Mouse (Mus musculus): Measurements from ENCODE around the gene Ddx28. TPM values are rescaled to one million over a fixed set of nuclear protein-coding genes. Genes with fewer than 3 reads are reported as not detected.
"Not testable (repeated sequence)": the region's sequence is repeated elsewhere in the genome, so short reads cannot be mapped to it uniquely, and the experiment has no call there.

Ddx28 gene
- polyA plus RNA-seq, 1 experiment from 2014 or later: 18.9 TPM

DNA sequence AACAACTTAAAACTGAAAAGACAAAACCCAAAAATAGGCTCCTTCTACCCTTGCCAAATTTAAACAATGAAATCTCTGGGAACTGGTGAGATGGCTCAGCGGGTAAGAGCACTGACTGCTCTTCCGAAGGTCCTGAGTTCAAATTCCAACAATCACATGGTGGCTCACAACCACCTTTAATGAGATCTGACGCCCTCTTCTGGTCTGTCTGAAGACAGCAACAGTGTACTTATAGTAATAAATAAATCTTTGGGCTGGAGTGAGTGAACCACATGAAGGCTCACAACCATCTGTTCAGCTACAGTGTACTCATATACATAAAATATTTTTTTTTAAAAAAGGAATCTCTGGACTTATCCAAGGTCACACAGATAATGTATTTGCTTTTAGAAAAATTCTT is 3.8 kb downstream of the Ddx28 start:
- not testable (repeated sequence) for H3K4me3 ChIP-seq (replicated peaks); H3K27ac ChIP-seq; H3K36me3 ChIP-seq; H3K9me3 ChIP-seq (replicated peaks); H3K9ac ChIP-seq; H3K27me3 ChIP-seq; ATAC-seq (replicated peaks; ENCODE audit: low FRiP score); H3K4me2 ChIP-seq
- H3K4me1 ChIP-seq: peaks cover 19% of the 10 kb centered on the region
- 64% methylated on average over 3 of the region's 3 CpGs for WGBS

DNA sequence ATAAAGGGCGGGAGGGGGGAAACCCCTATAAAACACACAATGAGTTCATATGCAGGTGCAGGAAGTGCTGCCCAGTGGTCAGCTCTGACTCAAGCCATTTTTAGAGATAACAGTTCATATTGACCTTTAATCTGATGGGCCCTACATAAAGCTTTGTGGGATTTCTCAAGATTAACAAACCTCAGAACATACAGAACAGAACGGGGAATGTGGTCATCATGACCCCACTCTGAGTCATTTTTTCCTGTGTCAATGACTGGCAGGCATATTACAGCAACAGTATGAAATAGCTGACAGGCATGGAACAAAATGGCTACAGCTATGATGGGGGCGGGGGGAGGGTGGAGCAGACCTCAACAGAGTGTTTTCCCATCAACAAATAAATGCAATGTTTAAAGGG is 4.5 kb downstream of the Ddx28 start:
- WGBS: 85% methylated on average over 3 of the region's 3 CpGs
- Histone ChIP-seq H3K9me3 (replicated peaks) (no peaks in the 10 kb centered on the region), H3K4me2 (no peak overlapping the region), H3K27me3 (no peaks in the 10 kb centered on the region), H3K9ac (no peak overlapping the region), H3K27ac (no peak overlapping the region), H3K36me3 (peaks cover 4% of the 10 kb centered on the region; the same call in 1 of the 2 replicates), H3K4me1 (peaks cover 18% of the 10 kb centered on the region), H3K4me3 (replicated peaks) (no peak overlapping the region)
- no peak for ATAC-seq (replicated peaks; ENCODE audit: low FRiP score)

DNA sequence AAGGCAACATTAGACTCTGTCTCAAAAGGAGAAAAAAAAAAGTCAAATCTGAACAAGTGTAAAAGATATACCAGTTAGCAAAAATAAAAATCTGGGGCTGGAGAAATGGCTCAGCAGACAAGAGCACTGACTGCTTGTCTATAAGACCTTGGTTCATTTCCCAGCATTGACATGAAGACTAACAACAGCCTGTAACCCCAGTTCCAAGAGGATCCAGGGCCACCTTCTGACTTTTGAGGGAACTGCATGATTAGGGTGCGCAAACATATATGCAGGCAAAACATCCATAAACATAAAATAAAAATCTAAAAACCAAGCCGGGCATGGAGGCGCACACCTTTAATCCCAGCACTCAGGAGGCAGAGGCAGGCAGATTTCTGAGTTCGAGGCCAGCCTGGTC is 5.3 kb downstream of the Ddx28 start:
- H3K9me3 ChIP-seq (replicated peaks): no peaks in the 10 kb centered on the region
- H3K4me2 ChIP-seq: no peak overlapping the region
- no peak overlapping the region for H3K27ac ChIP-seq
- no peak overlapping the region for H3K9ac ChIP-seq
- peaks cover 13% of the 10 kb centered on the region for H3K4me1 ChIP-seq
- no peak for ATAC-seq (replicated peaks; ENCODE audit: low FRiP score)
- H3K4me3 ChIP-seq (replicated peaks): no peak overlapping the region
- 89% methylated on average over 4 of the region's 4 CpGs for WGBS
- no peaks in the 10 kb centered on the region for H3K27me3 ChIP-seq
- H3K36me3 ChIP-seq: peaks cover 4% of the 10 kb centered on the region; the same call in 1 of the 2 replicates

DNA sequence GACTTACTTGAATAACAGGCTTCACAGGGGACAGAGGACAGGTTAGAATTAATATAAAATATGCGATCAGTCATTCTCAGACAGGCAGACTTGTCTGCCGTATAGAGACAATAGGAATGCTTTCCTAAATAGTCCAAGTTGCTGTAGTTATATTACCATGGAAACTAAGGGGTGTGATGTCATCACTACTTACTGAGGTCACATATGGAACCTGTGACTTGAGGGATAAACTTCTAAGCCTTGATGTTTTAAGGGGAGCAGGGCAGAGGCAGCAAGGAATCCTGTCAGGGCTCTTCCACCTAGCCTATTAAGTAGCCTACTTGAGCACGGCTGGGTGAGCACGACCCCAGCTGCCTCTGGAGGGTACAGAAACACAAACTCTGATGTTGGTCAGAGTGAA is 5.8 kb downstream of the Ddx28 start, which contains the start of gene Dpep2nb:
Gene Dpep2nb (minus strand): TSS at position 101 of the 400 bp plus-strand sequence.
- Histone ChIP-seq H3K4me2 (no peak within 1 kb of the TSS), H3K9ac (no peak within 1 kb of the TSS), H3K4me1 (peaks cover 13% of the 10 kb centered on the region), H3K4me3 (replicated peaks) (no peak within 1 kb of the TSS), H3K27ac (no peak within 1 kb of the TSS), H3K36me3 (peaks cover 4% of the 10 kb centered on the region; the same call in 1 of the 2 replicates), H3K9me3 (replicated peaks) (no peaks in the 10 kb centered on the region), H3K27me3 (no peaks in the 10 kb centered on the region)
- ATAC-seq (replicated peaks; ENCODE audit: low FRiP score): no peak
- 69% methylated on average over 4 of the region's 4 CpGs for WGBS

DNA sequence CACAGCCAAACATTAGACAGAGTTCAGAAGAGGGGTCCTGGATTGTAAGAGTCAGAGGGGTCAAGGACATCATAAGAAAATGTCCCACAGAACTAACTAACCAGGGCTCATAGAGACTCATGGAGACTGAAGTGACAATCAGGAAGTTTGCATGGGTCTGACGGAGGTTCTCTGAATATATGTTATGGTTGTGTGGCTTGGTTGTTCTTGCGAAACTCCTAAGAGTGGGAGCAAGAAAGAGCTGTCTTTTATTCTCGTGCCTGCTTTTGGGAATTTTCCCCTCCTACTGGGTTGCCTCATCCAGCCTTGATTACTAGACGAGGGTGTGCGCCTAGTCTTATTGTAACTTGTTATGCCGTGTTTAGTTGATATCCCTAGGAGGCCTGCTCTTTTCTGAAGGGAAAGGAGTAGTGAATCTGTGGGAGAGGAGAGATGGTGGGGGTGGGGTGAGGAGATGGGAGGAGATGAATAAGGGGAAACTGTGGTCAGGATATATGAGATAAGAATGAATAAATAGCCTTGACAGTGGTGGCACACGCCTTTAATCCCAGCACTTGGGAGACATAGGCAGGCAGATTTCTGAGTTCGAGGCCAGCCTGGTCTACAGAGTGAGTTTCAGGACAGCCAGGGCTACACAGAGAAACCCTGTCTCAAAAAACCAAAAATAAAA is 7.0 kb downstream of the Ddx28 start:
- Histone ChIP-seq H3K4me2 (no peak overlapping the region), H3K27me3 (no peaks in the 10 kb centered on the region), H3K4me1 (peaks cover 2% of the 10 kb centered on the region), H3K9ac (no peak overlapping the region), H3K36me3 (no peaks in the 10 kb centered on the region; the same call in 1 of the 2 replicates), H3K4me3 (replicated peaks) (no peak overlapping the region), H3K9me3 (replicated peaks) (no peaks in the 10 kb centered on the region), H3K27ac (no peak overlapping the region)
- ATAC-seq (replicated peaks; ENCODE audit: low FRiP score): no peak
- 80% methylated on average over 8 of the region's 8 CpGs for WGBS

DNA sequence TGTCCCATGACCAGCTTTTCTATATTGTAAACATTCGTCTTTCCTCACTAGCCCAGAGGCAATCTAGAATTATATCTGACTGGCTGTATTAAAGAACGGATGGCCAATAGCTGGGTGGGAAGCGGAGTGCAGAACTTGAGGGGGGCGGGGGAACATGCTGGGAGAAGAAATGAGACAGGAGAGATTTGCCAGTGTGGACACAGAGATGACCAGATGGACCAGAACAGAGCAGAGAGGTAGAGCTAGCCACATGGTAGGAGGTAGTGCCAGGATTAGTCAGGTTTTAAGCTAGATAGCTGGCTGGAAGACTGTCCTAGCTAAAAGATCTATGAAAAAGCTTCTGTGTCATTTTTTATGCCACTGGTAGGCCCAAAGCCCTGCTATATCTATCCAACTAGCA is 9.8 kb downstream of the Ddx28 start:
- Histone ChIP-seq H3K4me2 (no peak overlapping the region), H3K27me3 (no peaks in the 10 kb centered on the region), H3K27ac (no peak overlapping the region), H3K9ac (no peak overlapping the region), H3K4me1 (no peaks in the 10 kb centered on the region), H3K36me3 (no peaks in the 10 kb centered on the region), H3K9me3 (replicated peaks) (no peaks in the 10 kb centered on the region), H3K4me3 (replicated peaks) (no peak overlapping the region)
- 86% methylated on average over 4 of the region's 4 CpGs for WGBS
- ATAC-seq (replicated peaks; ENCODE audit: low FRiP score): no peak

DNA sequence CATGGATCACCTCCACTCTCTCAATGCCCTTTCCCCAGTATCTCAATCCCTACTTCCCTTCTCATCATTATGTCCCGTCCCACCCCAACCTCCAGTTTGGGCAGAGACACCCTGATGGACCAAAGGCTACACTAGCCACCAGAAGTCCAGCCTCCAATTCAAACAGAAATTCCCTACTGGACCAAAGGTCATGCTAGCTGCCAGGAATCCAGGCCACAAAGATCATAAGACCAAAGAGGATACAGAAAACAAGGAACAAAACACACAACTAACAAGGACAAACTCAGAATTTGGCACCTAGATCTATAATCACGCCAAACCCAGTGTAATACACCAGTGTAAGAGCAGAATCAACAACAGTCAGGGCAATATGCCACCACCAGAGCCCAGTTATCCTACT is 12.7 kb downstream of the Ddx28 start:
- Histone ChIP-seq H3K4me1 (no peaks in the 10 kb centered on the region), H3K27ac (no peak overlapping the region), H3K9ac (no peak overlapping the region), H3K27me3 (no peaks in the 10 kb centered on the region), H3K9me3 (replicated peaks) (no peaks in the 10 kb centered on the region), H3K36me3 (no peaks in the 10 kb centered on the region), H3K4me3 (replicated peaks) (no peak overlapping the region), H3K4me2 (no peak overlapping the region)
- ATAC-seq (replicated peaks; ENCODE audit: low FRiP score): no peak
- WGBS: 88% methylated on average over 2 of the region's 2 CpGs

DNA sequence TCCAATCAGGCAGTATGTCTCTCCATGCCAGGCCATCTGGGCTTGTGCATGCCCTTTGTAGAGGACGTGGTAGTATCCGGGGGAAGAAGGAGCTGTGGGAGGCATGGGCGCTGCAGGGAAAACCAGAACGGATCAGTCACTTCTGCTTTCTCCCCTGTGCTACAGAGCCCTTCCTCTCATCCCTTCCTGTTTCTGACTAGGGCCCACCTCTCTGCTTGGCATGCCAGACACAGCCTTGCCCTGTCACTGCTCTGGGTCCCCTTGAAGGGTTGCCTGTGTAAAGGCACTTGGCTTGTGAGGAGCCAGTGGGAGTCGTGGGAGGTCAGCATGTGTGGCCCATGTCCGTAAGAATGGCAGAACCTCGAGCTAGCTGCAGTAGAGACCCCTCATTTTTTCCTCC is 15.3 kb downstream of the Ddx28 start:
- H3K4me1 ChIP-seq: no peaks in the 10 kb centered on the region
- no peak for ATAC-seq (replicated peaks; ENCODE audit: low FRiP score)
- H3K9ac ChIP-seq: no peak overlapping the region
- H3K4me2 ChIP-seq: no peak overlapping the region
- no peaks in the 10 kb centered on the region for H3K9me3 ChIP-seq (replicated peaks)
- no peaks in the 10 kb centered on the region for H3K27me3 ChIP-seq
- no peaks in the 10 kb centered on the region for H3K36me3 ChIP-seq
- whole genome bisulfite sequencing: 74% methylated on average over 7 of the region's 7 CpGs
- no peak overlapping the region for H3K4me3 ChIP-seq (replicated peaks)
- H3K27ac ChIP-seq: no peak overlapping the region

DNA sequence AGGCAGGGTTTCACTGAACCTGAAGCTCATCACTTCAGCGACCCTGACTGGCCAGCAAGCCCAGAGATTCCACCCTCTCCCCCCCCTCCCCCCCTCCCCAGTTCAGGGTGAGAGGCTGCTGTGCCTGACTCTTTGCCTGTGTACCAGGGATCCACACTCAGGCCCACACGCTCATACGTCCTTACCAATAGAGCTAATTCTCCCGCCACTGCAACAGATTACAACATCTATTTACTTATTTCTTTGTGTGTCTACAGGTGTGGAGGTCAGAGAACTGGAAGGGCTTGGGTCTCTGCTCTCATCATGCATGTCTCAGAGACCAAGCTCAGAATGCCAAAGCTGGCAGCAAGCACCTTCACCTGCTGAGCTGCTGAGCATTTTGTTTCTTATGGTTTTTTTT is 18.5 kb downstream of the Ddx28 start:
- ATAC-seq (replicated peaks; ENCODE audit: low FRiP score): no peak
- WGBS: 74% methylated on average over 4 of the region's 4 CpGs
- Histone ChIP-seq H3K9ac (no peak overlapping the region), H3K27me3 (no peaks in the 10 kb centered on the region), H3K27ac (no peak overlapping the region), H3K4me3 (replicated peaks) (no peak overlapping the region), H3K4me2 (no peak overlapping the region), H3K36me3 (no peaks in the 10 kb centered on the region), H3K9me3 (replicated peaks) (no peaks in the 10 kb centered on the region), H3K4me1 (peaks cover 7% of the 10 kb centered on the region; the same call in 1 of the 2 replicates)

DNA sequence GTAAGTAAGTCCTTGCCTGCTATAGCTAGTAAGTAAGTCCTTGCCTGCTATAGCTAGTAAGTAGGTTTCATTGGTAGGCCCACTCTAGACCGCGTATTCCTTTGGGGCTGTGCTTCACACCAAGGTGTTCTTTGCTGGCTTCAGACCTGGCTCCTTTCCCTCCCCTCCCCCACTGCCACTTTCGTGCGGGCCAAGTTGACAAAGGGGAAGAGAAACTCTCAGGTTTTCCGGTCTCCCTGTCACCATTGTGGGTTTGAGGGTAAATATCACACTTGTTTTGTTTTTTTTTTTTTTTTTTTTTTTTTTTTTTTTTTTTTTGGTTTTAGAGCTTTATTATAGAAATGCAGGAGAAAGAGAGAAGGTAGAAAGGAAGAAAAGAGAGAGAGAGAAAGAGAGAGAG is 19.2 kb downstream of the Ddx28 start:
- Histone ChIP-seq H3K4me1 (peaks cover 7% of the 10 kb centered on the region; the same call in 1 of the 2 replicates), H3K9ac (no peak overlapping the region), H3K27me3 (no peaks in the 10 kb centered on the region), H3K27ac (no peak overlapping the region), H3K4me2 (no peak overlapping the region), H3K36me3 (no peaks in the 10 kb centered on the region), H3K9me3 (replicated peaks) (no peaks in the 10 kb centered on the region), H3K4me3 (replicated peaks) (no peak overlapping the region)
- ATAC-seq (replicated peaks; ENCODE audit: low FRiP score): no peak
- WGBS: 54% methylated on average over 5 of the region's 5 CpGs

DNA sequence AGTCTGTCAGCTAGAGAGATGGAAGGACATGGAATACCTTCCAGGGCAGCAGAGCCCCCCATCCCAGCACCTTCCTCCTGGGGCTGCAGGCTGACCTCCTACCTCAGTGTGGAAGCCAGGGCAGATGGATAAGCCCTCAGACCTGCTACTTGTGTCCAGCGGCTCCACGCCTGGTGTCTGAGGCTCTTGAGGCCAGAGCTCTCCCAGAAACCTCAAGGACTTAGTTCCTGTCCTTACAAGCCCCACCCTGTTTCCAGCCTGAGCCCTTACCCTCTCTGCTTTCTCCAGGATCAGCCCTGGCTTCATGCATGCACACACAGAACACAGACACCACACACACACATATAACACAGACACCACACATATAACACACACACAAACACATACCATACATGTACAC is 20.1 kb downstream of the Ddx28 start:
- no peak overlapping the region for H3K27ac ChIP-seq
- no peaks in the 10 kb centered on the region for H3K9me3 ChIP-seq (replicated peaks)
- H3K9ac ChIP-seq: no peak overlapping the region
- WGBS: 87% methylated on average over 2 of the region's 2 CpGs
- no peak overlapping the region for H3K4me2 ChIP-seq
- H3K27me3 ChIP-seq: no peaks in the 10 kb centered on the region
- no peak overlapping the region for H3K4me3 ChIP-seq (replicated peaks)
- H3K4me1 ChIP-seq: peaks cover 7% of the 10 kb centered on the region; the same call in 1 of the 2 replicates
- no peaks in the 10 kb centered on the region for H3K36me3 ChIP-seq
- no peak for ATAC-seq (replicated peaks; ENCODE audit: low FRiP score)

DNA sequence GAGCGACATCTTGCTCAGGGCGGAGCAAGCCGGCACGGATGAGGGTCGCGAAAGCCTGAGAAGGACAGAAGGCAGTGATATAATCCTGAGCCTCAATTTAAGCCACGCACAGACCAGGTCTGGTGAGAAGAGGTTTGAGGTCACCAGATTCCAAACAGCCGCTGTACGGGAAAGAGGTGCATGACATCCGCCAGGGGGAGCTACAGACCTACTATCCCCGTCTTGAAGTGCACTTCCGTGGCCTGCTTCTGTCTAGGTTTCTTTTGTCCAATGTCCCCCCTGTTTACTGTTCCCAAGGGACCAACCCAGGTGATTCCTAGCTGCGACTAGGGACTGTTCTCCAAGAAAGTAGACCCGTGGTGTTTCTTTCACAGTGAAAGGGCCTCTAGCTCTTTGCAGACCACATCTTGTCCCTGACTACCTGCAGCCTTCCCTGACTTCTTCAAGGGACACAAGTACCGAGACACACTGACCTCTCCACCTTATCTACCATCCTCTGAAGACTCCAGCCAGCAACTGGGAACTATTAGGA is 20.8 kb downstream of the Ddx28 start, which contains the start of gene Dus2:
Gene Dus2 (plus strand): TSS at position 482 of the 532 bp plus-strand sequence.
- ATAC-seq (replicated peaks; ENCODE audit: low FRiP score): peak; percentile 67; the same call in 1 of the 2 replicates

More for the DNA sequence above, 20.8 kb downstream of the Ddx28 start, which contains the start of gene Dus2:
- Histone ChIP-seq H3K4me3 (replicated peaks) (peak within 1 kb of the TSS; percentile 19; the same call in 1 of the 2 replicates), H3K9me3 (replicated peaks) (no peaks in the 10 kb centered on the region), H3K4me2 (peak within 1 kb of the TSS; percentile 45), H3K27me3 (no peaks in the 10 kb centered on the region), H3K9ac (peak within 1 kb of the TSS; percentile 26; the same call in 1 of the 2 replicates), H3K4me1 (peaks cover 7% of the 10 kb centered on the region; the same call in 1 of the 2 replicates), H3K36me3 (no peaks in the 10 kb centered on the region), H3K27ac (no peak within 1 kb of the TSS)
- 8% methylated on average over 15 of the region's 15 CpGs for WGBS
